Mouse (Mus musculus): ENCODE data around the gene Fastkd3. TPM values are rescaled to one million over a fixed set of nuclear protein-coding genes. Genes with fewer than 3 reads are reported as not detected.

Gene Fastkd3
- polyA plus RNA-seq, 1 experiment from 2014 or later: 26.8 TPM

DNA sequence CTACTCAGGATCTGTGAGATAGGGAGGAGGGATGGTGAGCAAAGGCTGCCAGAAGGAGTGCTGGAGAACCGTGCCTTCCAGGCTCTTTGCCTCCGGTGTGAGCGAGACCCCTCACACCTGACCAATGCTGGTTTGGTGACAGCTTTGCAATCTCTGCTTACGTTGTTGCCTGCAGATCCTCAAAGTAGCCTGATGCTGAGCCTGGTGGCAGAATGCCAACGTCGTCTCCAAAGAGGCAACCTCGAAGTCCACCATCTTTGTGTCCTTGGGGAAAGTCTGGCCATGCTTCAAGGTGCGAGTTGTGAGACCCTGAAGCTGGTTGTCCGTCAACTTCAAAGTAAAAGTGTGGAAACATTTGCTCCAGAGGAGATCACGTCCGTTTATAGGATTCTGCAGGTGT lies 1.9 kb downstream of the Fastkd3 start:
- no peaks in the 10 kb centered on the region for H3K9me3 ChIP-seq (replicated peaks)
- H3K4me1 ChIP-seq: peaks cover 10% of the 10 kb centered on the region
- H3K4me3 ChIP-seq: no peak overlapping the region
- WGBS: 97% methylated on average over 11 of the region's 11 CpGs
- ATAC-seq (ENCODE audit: low FRiP score): no peak
- no peaks in the 10 kb centered on the region for H3K27me3 ChIP-seq
- H3K36me3 ChIP-seq: peaks cover 55% of the 10 kb centered on the region
- H3K27ac ChIP-seq: no peak overlapping the region
- no peak overlapping the region for H3K9ac ChIP-seq
- no peak overlapping the region for H3K4me2 ChIP-seq (replicated peaks)

GRCm38 (mm10) chr13:68585441-68585840 lies 3.4 kb downstream of the Fastkd3 start:
- no peaks in the 10 kb centered on the region for H3K9me3 ChIP-seq (replicated peaks)
- H3K27me3 ChIP-seq: no peaks in the 10 kb centered on the region
- no peak overlapping the region for H3K4me3 ChIP-seq
- ATAC-seq (ENCODE audit: low FRiP score): no peak
- no peak overlapping the region; the same call in 1 of the 2 replicates for H3K9ac ChIP-seq
- H3K27ac ChIP-seq: no peak overlapping the region
- WGBS: 79% methylated on average over 7 of the region's 7 CpGs
- H3K36me3 ChIP-seq: peaks cover 66% of the 10 kb centered on the region
- H3K4me1 ChIP-seq: peaks cover 10% of the 10 kb centered on the region
- no peak overlapping the region for H3K4me2 ChIP-seq (replicated peaks)

DNA sequence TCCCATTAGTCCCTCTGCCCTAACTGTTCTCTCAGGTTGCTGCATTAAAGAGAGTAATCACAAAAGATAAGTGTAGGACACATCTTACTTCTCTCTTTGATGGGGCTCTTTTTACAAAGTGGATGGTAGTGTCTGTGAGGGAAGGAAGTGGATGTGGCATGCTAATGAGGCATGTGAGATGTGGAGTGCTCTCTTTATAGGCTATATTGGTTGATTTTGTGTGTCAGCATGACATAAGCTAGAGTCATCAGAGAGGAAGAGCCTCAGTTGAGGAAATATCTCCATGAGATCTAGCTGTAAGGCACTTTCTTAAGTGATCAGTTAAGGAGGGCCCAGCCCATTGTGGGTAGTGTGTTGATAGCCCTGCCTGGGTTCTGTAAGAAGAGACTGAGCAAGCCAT lies 6.3 kb downstream of the Fastkd3 start:
- no peak for ATAC-seq (ENCODE audit: low FRiP score)
- Histone ChIP-seq H3K4me1 (no peaks in the 10 kb centered on the region), H3K27me3 (no peaks in the 10 kb centered on the region), H3K4me3 (no peak overlapping the region), H3K27ac (no peak overlapping the region), H3K9ac (no peak overlapping the region), H3K9me3 (replicated peaks) (no peaks in the 10 kb centered on the region), H3K4me2 (replicated peaks) (no peak overlapping the region), H3K36me3 (peaks cover 94% of the 10 kb centered on the region)

DNA sequence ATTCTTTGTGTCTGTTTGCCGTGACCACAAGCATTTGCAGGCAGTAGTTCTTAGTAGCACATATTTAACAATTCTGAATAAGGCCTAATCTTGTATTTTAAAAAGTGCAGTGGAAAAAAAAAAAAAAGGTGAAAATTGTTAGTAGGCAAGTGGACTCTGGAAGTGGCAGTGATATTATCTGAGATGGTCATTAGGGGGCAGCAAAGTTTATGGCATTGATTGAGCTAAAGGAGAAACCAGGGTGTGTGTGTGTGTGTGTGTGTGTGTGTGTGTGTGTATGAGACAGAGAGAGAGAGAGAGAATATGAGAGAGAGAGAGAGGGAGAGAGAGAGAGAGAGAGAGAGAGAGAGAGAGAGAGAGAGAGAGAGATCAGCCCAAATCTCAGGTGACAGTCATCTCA lies 11.8 kb downstream of the Fastkd3 start:
- Histone ChIP-seq H3K9ac (no peak overlapping the region), H3K27me3 (peaks cover 9% of the 10 kb centered on the region), H3K36me3 (peaks cover 45% of the 10 kb centered on the region), H3K4me1 (0 out of 2 replicates have a peak, but pooled peaks cover 4% of the 10 kb centered on the region), H3K4me3 (no peak overlapping the region), H3K4me2 (replicated peaks) (no peak overlapping the region), H3K9me3 (replicated peaks) (no peaks in the 10 kb centered on the region), H3K27ac (no peak overlapping the region)
- 80% methylated on average over 1 of the region's 1 CpGs for WGBS
- ATAC-seq (ENCODE audit: low FRiP score): no peak

DNA sequence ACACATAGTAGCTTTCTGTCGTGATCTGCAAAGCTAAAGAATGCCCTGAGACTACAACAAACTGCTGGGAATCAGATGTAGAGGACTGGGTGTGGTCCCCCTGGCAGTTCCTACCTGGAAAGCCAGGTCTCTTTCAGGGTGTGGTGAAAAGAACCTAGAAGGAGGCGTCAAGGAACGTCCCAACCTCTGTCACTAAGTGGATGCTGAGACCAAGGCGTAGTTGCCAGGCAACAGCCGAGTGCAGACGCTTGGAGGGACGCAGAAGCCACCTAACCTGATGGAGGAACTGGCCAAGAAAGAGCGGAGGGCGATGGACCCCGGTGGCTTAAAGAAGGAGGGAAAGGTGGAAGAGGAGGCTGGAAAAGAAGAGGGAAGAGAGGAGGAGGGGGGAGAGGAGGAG lies 15.2 kb downstream of the Fastkd3 start, which contains the start of gene 1700001L19Rik:
TSS of gene 1700001L19Rik (plus strand) at position 223 of the 400 bp plus-strand sequence.
- WGBS: 7% methylated on average over 10 of the region's 10 CpGs
- peaks cover 12% of the 10 kb centered on the region for H3K36me3 ChIP-seq
- H3K4me3 ChIP-seq: peak within 1 kb of the TSS; percentile 1; the same call in 1 of the 2 replicates
- no peaks in the 10 kb centered on the region for H3K9me3 ChIP-seq (replicated peaks)
- no peak for ATAC-seq (ENCODE audit: low FRiP score)
- no peak within 1 kb of the TSS for H3K9ac ChIP-seq
- peaks cover 9% of the 10 kb centered on the region for H3K27me3 ChIP-seq
- no peak within 1 kb of the TSS for H3K27ac ChIP-seq
- peak within 1 kb of the TSS; percentile 47 for H3K4me2 ChIP-seq (replicated peaks)
- H3K4me1 ChIP-seq: 0 out of 2 replicates have a peak, but pooled peaks cover 4% of the 10 kb centered on the region

- Histone ChIP-seq H3K36me3 (peaks cover 7% of the 10 kb centered on the region), H3K4me1 (0 out of 2 replicates have a peak, but pooled peaks cover 4% of the 10 kb centered on the region), H3K4me3 (peak overlapping the region; percentile 1; the same call in 1 of the 2 replicates), H3K27ac (no peak overlapping the region), H3K27me3 (peaks cover 9% of the 10 kb centered on the region), H3K4me2 (replicated peaks) (peak overlapping the region; percentile 47), H3K9ac (no peak overlapping the region), H3K9me3 (replicated peaks) (no peaks in the 10 kb centered on the region)
- 22% methylated on average over 13 of the region's 13 CpGs for WGBS
- peak; percentile 38; the same call in 1 of the 2 replicates for ATAC-seq (ENCODE audit: low FRiP score)
Measured at GRCm38 (mm10) chr13:68597667-68598066, 15.6 kb downstream of the Fastkd3 start.

DNA sequence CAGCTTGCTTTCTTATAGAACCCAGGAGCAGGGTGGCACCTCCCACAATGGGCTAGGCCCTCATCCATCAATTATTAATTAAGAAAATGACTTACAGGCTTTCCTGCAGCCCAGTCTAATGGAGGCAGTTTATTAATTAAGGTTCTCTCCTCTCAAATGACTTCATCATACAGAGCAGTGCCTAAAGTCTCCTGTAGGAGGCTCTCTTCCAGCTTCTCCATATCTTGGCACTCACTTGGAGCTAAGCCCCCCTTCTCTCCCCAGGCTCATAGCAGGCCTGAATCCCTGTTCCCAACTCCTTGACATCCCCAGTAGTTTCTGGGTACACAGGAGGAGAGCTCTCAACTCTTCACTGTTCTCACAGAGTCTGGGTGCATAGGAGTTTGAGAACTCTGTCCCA lies 16.9 kb downstream of the Fastkd3 start:
- Histone ChIP-seq H3K27me3 (peaks cover 9% of the 10 kb centered on the region), H3K9me3 (replicated peaks) (no peaks in the 10 kb centered on the region), H3K4me2 (replicated peaks) (no peak overlapping the region), H3K27ac (no peak overlapping the region), H3K4me1 (0 out of 2 replicates have a peak, but pooled peaks cover 4% of the 10 kb centered on the region), H3K4me3 (no peak overlapping the region), H3K9ac (no peak overlapping the region), H3K36me3 (no peaks in the 10 kb centered on the region)
- no peak for ATAC-seq (ENCODE audit: low FRiP score)

DNA sequence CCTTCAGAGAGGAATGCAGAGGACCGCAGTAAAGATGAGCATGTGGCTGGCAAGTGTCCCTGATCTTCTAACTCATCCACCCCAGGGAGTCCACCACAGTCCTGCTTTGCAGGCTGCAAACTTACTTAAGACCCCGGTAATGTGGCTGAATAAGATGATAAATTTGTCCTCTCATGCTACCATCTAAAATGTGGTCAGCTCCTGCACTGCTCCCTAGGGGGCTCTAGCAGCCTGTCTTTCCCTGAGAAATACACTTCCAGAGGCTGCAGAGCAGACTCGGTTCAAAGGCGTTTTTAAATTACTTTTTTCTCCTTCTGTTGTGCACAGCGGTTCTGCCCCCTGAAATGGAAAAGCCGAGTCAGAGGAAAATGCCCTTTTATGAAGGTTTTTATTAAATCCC lies 19.1 kb downstream of the Fastkd3 start:
- ATAC-seq (ENCODE audit: low FRiP score): no peak
- 0 out of 2 replicates have a peak, but pooled peaks cover 4% of the 10 kb centered on the region for H3K4me1 ChIP-seq

DNA sequence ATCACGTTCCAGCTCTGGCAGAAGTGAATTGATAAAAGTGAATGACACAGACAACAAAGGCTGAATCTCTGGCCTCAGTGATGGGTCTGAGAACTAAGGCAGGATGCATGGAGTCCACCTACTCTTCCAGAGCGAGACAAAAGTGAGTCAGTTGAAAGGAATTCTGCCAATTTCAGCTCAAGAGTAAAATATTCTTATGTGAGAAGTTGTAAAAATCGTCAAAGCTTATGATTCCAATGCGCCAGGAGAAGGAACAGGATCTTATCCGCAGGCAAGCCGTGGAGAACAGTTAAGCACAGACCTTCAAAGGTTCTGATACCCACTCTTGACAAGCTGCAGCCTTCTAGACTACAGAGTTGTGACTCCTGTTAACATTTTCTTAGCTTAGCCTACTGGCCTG lies 21.1 kb downstream of the Fastkd3 start:
- H3K9ac ChIP-seq: no peak overlapping the region
- peaks cover 3% of the 10 kb centered on the region; the same call in 1 of the 2 replicates for H3K27me3 ChIP-seq
- no peak overlapping the region for H3K4me2 ChIP-seq (replicated peaks)
- no peaks in the 10 kb centered on the region for H3K9me3 ChIP-seq (replicated peaks)
- H3K36me3 ChIP-seq: no peaks in the 10 kb centered on the region
- H3K4me1 ChIP-seq: no peaks in the 10 kb centered on the region; the same call in 1 of the 2 replicates
- no peak overlapping the region for H3K4me3 ChIP-seq
- no peak for ATAC-seq (ENCODE audit: low FRiP score)
- 80% methylated on average over 6 of the region's 6 CpGs for WGBS
- no peak overlapping the region for H3K27ac ChIP-seq

More for the DNA sequence above, 19.1 kb downstream of the Fastkd3 start:
- Histone ChIP-seq H3K27me3 (peaks cover 9% of the 10 kb centered on the region), H3K9ac (no peak overlapping the region), H3K4me3 (no peak overlapping the region), H3K9me3 (replicated peaks) (no peaks in the 10 kb centered on the region), H3K4me2 (replicated peaks) (no peak overlapping the region), H3K36me3 (no peaks in the 10 kb centered on the region), H3K27ac (no peak overlapping the region)
- 22% methylated on average over 6 of the region's 6 CpGs for WGBS

DNA sequence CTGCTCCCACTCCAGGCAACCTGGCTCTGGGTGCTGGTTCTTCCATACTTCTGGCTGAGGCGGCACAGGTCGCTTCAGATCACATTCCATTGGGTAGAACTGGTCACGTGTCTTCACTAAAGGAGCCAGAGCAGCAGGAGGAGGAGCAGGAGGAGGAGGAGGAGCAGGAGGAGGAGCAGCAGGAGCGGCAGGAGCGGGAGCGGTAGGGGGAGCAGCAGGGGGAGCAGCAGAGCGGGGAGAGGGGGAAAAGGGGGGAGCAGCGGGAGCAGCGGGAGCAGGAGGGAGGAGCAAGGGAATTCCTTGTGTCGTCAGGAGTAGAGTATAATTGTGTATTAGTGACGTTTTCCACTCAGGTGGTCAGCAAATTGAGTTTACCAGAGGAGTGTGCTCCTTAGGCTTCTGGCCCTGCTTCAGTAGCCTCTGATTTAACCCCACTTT lies 23.7 kb downstream of the Fastkd3 start:
- ATAC-seq (ENCODE audit: low FRiP score): peak; percentile 68
- peak overlapping the region; percentile 22 for H3K4me3 ChIP-seq
- WGBS: 2% methylated on average over 7 of the region's 11 CpGs
- no peaks in the 10 kb centered on the region; the same call in 1 of the 2 replicates for H3K4me1 ChIP-seq
- H3K27ac ChIP-seq: no peak overlapping the region
- peak overlapping the region; percentile 46 for H3K4me2 ChIP-seq (replicated peaks)
- no peaks in the 10 kb centered on the region; the same call in none of the 2 replicates for H3K27me3 ChIP-seq
- no peaks in the 10 kb centered on the region for H3K9me3 ChIP-seq (replicated peaks)
- no peaks in the 10 kb centered on the region for H3K36me3 ChIP-seq
- H3K9ac ChIP-seq: no peak overlapping the region

DNA sequence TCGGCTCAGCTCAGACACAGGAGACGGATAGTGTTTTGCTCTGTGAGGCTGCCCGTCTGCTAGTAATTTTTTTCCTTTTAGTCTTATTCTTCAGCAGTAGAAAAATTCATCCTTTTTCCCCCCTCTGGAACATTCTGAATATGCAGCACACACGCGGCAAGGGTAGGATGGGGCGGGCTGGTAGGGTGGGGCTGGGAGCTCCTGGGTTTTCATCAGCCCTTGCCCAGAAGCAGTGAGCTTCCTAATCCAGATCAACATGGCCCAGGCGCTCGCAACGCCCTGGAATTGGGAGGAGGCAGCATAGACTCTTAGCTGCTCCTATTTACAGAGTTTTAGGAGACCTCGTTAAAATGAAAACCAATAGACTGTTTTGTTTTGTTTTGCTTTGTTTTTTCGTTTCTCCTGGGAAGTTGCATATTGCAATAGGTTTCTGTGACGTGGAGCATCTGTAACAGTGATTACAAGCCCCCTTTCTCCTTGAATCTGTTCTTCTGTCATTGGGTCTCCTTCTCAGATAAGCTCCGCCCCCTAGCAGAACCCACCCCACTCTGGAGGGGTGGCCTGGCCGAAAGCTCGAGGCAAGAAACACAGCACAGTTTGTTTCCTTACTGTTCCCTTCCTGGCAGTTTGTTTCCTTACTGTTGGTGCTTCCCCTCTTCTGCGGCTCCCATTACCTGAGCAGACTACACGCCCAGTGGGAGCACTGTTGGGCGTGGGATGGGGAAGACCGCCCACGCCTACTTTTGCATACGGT lies 25.8 kb downstream of the Fastkd3 start:
- Histone ChIP-seq H3K4me2 (replicated peaks) (peak overlapping the region; percentile 7), H3K4me3 (no peak overlapping the region), H3K4me1 (no peaks in the 10 kb centered on the region; the same call in 1 of the 2 replicates), H3K9ac (no peak overlapping the region), H3K27ac (no peak overlapping the region), H3K36me3 (no peaks in the 10 kb centered on the region), H3K27me3 (no peaks in the 10 kb centered on the region; the same call in none of the 2 replicates), H3K9me3 (replicated peaks) (no peaks in the 10 kb centered on the region)
- 51% methylated on average over 21 of the region's 21 CpGs for WGBS
- ATAC-seq (ENCODE audit: low FRiP score): peak; percentile 26; the same call in 1 of the 2 replicates

- H3K27me3 ChIP-seq: peaks cover 4% of the 10 kb centered on the region; the same call in 1 of the 2 replicates
- H3K4me3 ChIP-seq: no peak overlapping the region
- ATAC-seq (ENCODE audit: low FRiP score): no peak
- no peaks in the 10 kb centered on the region for H3K4me1 ChIP-seq
- H3K9ac ChIP-seq: no peak overlapping the region
- H3K27ac ChIP-seq: no peak overlapping the region
- H3K4me2 ChIP-seq (replicated peaks): no peak overlapping the region
- no peaks in the 10 kb centered on the region for H3K36me3 ChIP-seq
- no peaks in the 10 kb centered on the region for H3K9me3 ChIP-seq (replicated peaks)
- 65% methylated on average over 6 of the region's 6 CpGs for WGBS
Measured at GRCm38 (mm10) chr13:68622792-68623191, 40.8 kb downstream of the Fastkd3 start.

Data from hindbrain, embryonic 12.5 days (tissue).